Mouse (Mus musculus) small intestine, adult 2 months (tissue): ENCODE results near the gene Naa35.

Experiments
- CTCF ChIP-seq: fragments of 200-500 bp; IDR thresholded peaks from 2 replicates; pipeline ENCODE4 v1.5.1; 2012; ENCODE audit warnings: low read depth, mild to moderate bottlenecking, control low read depth, inconsistent platforms, low read length, moderate library complexity, mixed read lengths; ENCODE audit not compliant: insufficient replicate concordance, insufficient read length; ENCODE audit errors: extremely low read depth
- POLR2A ChIP-seq: fragments of 200-500 bp; IDR thresholded peaks from 2 replicates; pipeline ENCODE4 v1.6.1; 2012; ENCODE audit warnings: low read depth, mild to moderate bottlenecking, control low read depth, inconsistent platforms, low read length, moderate library complexity

GRCm38 (mm10) chr13:59624389-59624788 is 39.3 kb downstream of the Naa35 start:
- TF ChIP-seq CTCF (no peak), POLR2A (no peak)
